Mouse (Mus musculus) inflammation-experienced regulatory T-cells, adult 6 months (primary cell): Measurements from ENCODE around the gene Pcgf3. TPM values are rescaled to one million over a fixed set of nuclear protein-coding genes. Genes with fewer than 3 reads are reported as not detected.

Experiments
- polyA plus RNA-seq, 3 experiments: library from polyadenylated mRNA; unstranded; fragments of 100-300 nt; shearing (Covaris generic); gene quantifications; one replicate each; pipeline ENCODE4 v1.2.1; 2017

Gene Pcgf3
- polyA plus RNA-seq, 3 experiments from 2014 or later: 3.5 to 5.8 (median 4.9) TPM

Other genes starting within 250 kb of the Pcgf3 start
- gene Dr1, start 192.3 kb upstream of the Pcgf3 start, polyA plus RNA-seq: 10 to 100 TPM; 29.5 to 41.9 (median 33.2) TPM
- gene Pigg, start 148.6 kb upstream of the Pcgf3 start, polyA plus RNA-seq: 1 to 10 TPM; 2.6 to 5.0 (median 4.6) TPM
- not detected for gene Gm42517, start 93.3 kb upstream of the Pcgf3 start, polyA plus RNA-seq
- 1 to 10 TPM; 1.2 to 1.4 (median 1.3) TPM for gene Pde6b, start 72.8 kb upstream of the Pcgf3 start, polyA plus RNA-seq
- gene Atp5k, start 26.8 kb upstream of the Pcgf3 start, polyA plus RNA-seq: 100 to 1,000 TPM; 180 to 317 (median 253) TPM
- not detected for gene Mfsd7a, start 12.3 kb upstream of the Pcgf3 start, polyA plus RNA-seq
- not detected for gene Cplx1, start 88.8 kb downstream of the Pcgf3 start, polyA plus RNA-seq
- 10 to 100 TPM; 59.8 to 74.7 (median 70.1) TPM for gene Gak, start 168.5 kb downstream of the Pcgf3 start, polyA plus RNA-seq
- gene Tmem175, start 168.5 kb downstream of the Pcgf3 start, polyA plus RNA-seq: 10 to 100 TPM; 26.7 to 40.8 (median 39.5) TPM
- gene Idua, start 199.1 kb downstream of the Pcgf3 start, polyA plus RNA-seq: 10 to 100 TPM; 13.1 to 17.8 (median 13.5) TPM
- 1 to 10 TPM; 2.1 to 7.7 (median 4.7) TPM for gene Dgkq, start 208.4 kb downstream of the Pcgf3 start, polyA plus RNA-seq
- under 1 TPM in 2 of 3 experiments, not detected in 1; 0.16 to 0.78 TPM for gene Slc26a1, start 214.3 kb downstream of the Pcgf3 start, polyA plus RNA-seq
- under 1 TPM in 1 of 3 experiments, not detected in 2; 0.32 TPM for gene Fgfrl1, start 231.2 kb downstream of the Pcgf3 start, polyA plus RNA-seq